Mouse (Mus musculus) MEL-GATA-1-ER (cell line): ENCODE data around the gene Hist2h2ac.
A peak's percentile ranks its signal among the peaks of the same experiment; 100 is the strongest.
"Not testable (repeated sequence)": the region's sequence is repeated elsewhere in the genome, so short reads cannot be mapped to it uniquely, and the experiment has no call there.

Experiments used
- DNase-seq: peaks from one replicate; pipeline ENCODE4 v3.0.0-alpha.2; 2012; ENCODE audit warnings: low read depth; ENCODE audit errors: extremely low read depth

Gene Hist2h2ac

DNA sequence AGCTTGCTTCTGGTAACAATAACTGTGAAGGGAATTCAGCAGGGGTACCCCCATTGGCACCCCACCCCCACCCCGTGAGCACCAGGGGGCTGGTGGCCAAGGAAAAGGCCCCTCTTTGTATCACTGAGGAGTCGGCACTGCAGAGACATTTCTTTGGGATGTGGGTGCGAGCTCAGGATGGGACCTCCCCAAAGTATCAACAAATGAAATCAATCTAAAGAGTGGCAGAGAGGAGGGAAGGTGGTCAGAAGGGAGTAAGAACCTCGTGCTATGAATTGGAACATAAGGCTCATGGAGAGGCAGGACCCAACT, 28.3 kb upstream of the Hist2h2ac start:
- no peak for DNase-seq

DNA sequence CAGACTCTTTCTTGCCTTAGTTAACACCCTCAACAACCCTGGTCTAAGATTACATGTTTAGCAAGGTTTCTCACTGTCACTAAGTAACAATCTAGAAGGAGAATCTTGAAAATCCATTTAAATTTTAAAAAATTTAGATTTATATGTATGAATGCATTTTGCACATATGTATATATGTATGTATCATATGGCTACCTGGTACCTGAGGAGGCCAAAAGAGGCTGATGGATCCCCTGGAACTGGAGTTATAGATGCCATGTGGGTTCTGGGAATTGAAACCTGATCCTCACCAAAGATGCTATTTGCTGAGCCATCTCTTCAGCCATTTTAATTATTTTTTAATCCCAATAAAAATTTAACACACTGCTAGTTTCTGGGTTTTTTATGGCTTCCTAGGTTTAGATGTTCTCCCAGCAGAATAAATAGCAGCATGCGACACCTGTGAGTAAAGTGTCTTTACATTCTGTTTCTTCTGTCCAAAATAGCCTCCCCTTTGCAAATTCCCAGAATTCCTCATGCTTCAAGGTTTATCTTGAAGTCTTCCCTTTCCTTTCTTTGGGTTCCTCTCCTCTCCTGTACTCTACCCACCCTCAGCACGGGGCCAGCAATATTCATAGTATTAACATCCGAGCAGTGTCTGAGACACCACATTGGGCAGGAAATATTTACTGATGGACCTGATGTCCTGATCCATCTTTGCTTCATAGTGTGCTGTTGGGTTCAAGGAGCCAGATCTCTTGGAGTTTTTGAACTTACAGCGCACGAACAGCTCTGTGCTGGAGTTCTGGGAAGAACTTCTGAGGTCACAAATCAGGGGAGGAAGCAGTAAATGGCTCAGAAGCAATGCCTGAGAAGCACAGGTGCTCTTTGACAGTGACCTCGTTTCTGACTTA, 27.7 kb upstream of the Hist2h2ac start:
- DNase-seq: peak; percentile 71

DNA sequence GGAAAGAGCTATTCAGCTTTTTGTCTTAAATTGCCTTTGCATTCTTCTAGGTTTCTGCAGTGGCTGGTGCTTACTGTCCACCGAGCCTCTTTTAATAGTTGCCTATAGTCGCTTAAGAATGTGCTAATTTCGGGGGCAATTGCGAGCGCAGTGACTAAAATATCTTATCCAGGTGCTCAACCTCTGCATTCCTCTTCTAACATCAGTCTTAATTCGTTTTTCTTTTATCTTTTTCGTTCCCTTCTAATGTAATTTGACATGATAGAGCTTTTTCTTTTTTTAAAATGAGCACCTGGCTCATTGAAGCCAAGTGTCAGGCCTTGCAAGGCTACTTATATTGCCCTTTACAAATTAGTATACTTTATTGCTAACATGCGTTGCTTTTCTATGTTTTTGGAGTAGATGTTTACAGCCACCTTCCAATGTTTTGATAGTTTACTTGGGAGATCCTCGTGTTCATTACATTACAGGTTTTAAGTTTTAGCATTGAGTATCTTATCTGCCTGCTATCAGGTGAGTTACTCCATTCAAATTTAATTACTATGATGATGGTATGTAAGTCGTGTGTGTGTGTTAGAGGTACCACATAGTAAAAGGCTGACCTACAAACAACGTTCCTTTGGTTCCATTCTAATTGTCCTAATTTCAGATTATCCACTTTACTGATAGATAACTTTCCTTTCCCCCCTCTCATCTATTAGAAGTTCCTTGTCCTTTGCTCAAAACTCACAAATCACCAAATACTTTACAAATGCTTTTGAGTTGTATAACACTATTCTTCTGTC, 26.9 kb upstream of the Hist2h2ac start:
- peak; percentile 83 for DNase-seq

DNA sequence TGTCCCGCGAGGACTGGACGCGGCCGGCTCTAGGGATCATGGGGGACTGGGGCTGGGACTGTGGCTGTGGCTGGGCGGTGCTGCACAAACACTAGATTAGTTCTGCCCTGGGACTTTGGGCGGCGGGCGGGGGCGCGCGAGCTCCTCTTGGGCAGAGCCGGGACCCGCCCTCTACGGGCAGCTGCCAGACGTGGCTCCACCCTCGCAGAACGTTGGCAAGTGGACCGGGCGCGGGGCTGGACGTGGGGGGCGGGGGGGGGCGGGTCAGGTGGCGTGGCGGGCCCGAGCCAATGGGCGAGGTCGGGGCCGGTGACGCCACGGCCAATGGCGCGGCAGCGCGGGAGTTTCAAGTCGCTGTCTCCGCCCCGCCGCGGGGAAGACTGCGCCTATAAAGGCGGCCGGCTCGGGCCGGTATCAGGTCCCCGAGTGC, 25.8 kb upstream of the Hist2h2ac start, which contains the start of gene Hist2h3c1:
Hist2h3c1 (plus strand) TSS at position 259 of the 430 bp plus-strand sequence.
- DNase-seq: not testable (repeated sequence)

- DNase-seq: not testable (repeated sequence)
Observed at GRCm38 (mm10) chr3:96246018-96246417, 25.3 kb upstream of the Hist2h2ac start.

GRCm38 (mm10) chr3:96245003-96245886, 24.6 kb upstream of the Hist2h2ac start, which contains the start of gene Hist2h2aa1:
Hist2h2aa1 (plus strand) TSS chr3:96245497.
- peak; percentile 94 for DNase-seq

- DNase-seq: no peak
Observed at GRCm38 (mm10) chr3:96243921-96244572, 23.4 kb upstream of the Hist2h2ac start.

DNA sequence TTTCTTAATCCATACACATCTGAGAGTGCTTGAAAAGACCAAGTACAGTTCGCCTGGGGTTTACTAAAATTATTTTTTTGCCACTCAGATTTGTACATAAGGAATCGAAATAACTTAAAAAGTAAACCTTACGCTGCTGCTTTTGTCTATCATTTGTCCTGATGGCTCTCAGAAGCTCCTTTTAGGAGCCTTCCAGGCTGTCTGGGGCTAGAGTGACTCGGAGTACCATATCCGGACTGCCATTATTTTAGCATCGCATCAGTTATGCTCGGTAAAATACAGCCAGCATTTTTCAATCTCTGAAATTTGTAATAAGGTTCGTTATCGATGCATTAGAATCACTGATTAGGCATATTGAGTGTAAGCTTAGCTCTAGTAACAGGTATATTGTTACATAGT, 20.1 kb upstream of the Hist2h2ac start:
- no peak for DNase-seq

DNA sequence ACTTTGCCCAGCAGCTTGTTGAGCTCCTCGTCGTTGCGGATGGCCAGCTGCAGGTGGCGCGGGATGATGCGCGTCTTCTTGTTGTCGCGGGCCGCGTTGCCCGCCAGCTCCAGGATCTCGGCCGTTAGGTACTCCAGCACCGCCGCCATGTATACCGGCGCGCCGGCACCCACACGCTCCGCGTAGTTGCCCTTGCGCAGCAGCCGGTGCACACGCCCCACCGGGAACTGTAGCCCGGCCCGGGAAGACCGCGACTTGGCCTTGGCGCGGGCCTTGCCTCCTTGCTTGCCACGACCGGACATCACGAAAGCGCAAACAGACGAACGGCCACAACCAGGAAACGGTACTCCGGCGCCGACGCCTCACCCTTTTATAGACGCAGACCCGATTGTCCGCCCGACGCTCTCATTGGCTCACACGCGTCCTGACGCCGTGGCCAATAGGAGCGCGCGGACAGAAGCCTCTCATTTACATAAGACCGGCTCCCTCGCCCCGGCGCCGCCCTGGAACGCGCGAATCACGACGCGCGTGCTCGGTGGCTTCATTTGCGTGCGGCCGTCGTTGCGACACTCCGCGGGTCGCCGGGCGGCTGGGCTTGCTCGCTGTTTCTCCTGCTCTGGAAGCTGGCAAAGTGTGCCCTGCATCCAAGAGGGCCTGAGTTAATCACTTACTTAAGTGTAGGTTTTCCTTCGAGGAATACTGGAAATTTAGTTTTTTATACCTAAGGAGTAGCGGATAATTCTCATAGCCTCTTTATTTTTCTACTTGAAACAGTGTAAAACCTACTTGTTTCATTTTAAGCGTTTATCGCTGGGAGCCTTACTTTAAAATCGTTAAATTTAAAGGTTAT, 19.5 kb upstream of the Hist2h2ac start, which contains the start of gene Hist2h2aa2:
Hist2h2aa2 (minus strand) TSS at position 328 of the 850 bp plus-strand sequence.
- DNase-seq: peak; percentile 91

DNA sequence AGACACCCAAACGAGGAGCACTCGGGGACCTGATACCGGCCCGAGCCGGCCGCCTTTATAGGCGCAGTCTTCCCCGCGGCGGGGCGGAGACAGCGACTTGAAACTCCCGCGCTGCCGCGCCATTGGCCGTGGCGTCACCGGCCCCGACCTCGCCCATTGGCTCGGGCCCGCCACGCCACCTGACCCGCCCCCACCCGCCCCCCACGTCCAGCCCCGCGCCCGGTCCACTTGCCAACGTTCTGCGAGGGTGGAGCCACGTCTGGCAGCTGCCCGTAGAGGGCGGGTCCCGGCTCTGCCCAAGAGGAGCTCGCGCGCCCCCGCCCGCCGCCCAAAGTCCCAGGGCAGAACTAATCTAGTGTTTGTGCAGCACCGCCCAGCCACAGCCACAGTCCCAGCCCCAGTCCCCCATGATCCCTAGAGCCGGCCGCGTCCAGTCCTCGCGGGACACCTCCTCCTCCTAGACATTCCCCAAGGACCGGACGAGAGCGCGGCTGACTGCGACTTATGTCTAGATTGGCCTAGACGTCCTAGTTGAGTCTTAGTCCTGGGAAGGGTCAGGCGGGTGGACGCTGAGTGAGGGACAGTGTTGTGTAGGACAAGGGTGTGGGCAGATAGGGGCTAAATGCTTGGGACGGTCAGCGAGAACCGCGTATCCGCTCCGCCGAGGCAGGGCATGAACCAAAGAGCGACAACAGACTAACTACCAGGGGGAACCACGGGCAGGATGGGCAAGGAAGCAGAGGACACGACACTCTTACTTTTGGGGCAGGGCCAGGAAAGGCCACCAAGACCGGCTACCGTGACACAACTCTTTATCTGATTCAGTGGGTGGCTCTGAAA, 18.5 kb upstream of the Hist2h2ac start, which contains the start of gene Hist2h3c2:
Hist2h3c2 (minus strand) TSS at position 174 of the 840 bp plus-strand sequence.
- DNase-seq: not testable (repeated sequence)

GRCm38 (mm10) chr3:96237904-96238511, 17.3 kb upstream of the Hist2h2ac start:
- peak; percentile 95 for DNase-seq

DNA sequence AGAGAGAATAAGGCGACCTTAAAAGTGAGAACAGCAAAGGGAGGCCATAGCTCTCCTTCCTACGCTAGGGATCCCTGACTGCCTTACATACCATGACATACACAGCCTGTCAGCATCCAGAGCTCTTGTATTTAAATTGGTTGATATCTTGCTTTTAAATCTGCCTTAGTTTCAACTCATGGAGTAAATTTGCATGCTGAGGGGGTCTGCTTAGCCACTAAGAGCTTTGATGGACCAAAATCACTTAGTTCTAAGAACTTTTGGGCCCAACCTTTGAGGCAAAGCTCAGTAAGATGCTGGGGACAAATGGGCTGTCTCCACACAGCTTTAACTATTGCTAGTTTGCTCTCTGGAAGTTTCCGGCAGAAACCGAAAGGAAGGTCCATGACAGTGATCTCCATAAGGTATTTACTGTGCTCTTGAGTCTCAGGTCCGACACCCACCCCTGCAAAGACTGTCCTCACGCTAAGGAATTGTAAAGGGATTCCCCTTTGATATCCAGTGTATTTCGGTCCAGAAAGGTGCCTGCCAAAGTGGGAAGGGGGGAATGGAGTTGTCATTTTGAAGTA, 16.7 kb upstream of the Hist2h2ac start:
- DNase-seq: peak; percentile 85

GRCm38 (mm10) chr3:96236834-96237334, 16.2 kb upstream of the Hist2h2ac start:
- no peak for DNase-seq

DNA sequence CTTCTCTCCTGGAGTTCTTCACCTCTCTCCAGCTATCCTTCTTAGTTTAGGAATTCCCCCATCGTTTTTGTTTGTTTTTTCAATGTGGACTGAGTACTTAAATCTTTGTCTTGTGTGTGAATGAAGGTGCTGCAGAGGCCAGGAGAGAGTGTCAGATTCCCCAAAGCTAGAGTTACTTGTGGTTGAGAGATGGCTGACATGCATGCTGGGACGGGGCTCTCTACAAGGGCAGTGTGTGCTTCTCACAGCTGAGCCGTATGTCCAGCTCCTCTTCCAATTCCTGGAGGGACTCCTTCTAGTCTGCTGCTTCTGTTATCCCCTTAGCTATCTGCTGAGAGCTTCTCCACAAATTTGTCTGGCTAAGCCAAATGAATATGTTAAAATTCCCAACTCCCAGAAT, 15.2 kb upstream of the Hist2h2ac start:
- no peak for DNase-seq

- no peak for DNase-seq
Observed at GRCm38 (mm10) chr3:96234914-96235313, 14.2 kb upstream of the Hist2h2ac start.

DNA sequence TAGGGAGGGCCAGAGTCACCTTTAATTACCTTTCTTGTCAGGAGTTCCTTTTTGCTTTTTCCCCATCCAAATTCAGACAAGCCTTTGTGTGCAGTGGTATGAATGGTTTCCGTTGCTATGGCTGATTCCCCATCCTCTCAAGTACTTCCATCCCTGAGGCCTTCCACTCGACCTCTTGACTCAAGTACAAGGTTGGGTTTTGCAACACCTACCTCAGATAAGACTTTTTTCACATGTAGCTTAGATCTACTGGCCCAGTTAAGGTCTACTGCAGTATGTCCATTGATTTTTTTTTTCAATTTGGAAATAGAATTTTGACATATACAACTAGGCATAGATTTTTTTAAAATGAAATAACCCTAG, 11.1 kb upstream of the Hist2h2ac start:
- no peak for DNase-seq

GRCm38 (mm10) chr3:96230910-96231757, 10.5 kb upstream of the Hist2h2ac start:
- DNase-seq: no peak
